Mouse (Mus musculus): ENCODE data around the gene Pdlim7.

Pdlim7 gene

GRCm38 (mm10) chr13:55519606-55520005 lies 6.1 kb upstream of the Pdlim7 start:
- DNase-seq (ENCODE audit: low spot score): no peak

- peak; percentile 86 for DNase-seq (ENCODE audit: low spot score)
These were observed 3.5 kb upstream of the Pdlim7 start for GRCm38 (mm10) chr13:55516955-55517354.

GRCm38 (mm10) chr13:55513828-55514227 lies 352 bp upstream of the Pdlim7 start:
- no peak for DNase-seq (ENCODE audit: low spot score)

GRCm38 (mm10) chr13:55512379-55513031 lies 971 bp downstream of the Pdlim7 start:
- no peak for DNase-seq (ENCODE audit: low spot score)

- no peak for DNase-seq (ENCODE audit: low spot score)
These were observed 2.0 kb downstream of the Pdlim7 start for GRCm38 (mm10) chr13:55511492-55511861.

- no peak for DNase-seq (ENCODE audit: low spot score)
These were observed 2.6 kb downstream of the Pdlim7 start for GRCm38 (mm10) chr13:55510668-55511491.

GRCm38 (mm10) chr13:55510332-55510667 lies 3.2 kb downstream of the Pdlim7 start:
- DNase-seq (ENCODE audit: low spot score): no peak

GRCm38 (mm10) chr13:55508531-55508930 lies 4.9 kb downstream of the Pdlim7 start:
- no peak for DNase-seq (ENCODE audit: low spot score)

DNA sequence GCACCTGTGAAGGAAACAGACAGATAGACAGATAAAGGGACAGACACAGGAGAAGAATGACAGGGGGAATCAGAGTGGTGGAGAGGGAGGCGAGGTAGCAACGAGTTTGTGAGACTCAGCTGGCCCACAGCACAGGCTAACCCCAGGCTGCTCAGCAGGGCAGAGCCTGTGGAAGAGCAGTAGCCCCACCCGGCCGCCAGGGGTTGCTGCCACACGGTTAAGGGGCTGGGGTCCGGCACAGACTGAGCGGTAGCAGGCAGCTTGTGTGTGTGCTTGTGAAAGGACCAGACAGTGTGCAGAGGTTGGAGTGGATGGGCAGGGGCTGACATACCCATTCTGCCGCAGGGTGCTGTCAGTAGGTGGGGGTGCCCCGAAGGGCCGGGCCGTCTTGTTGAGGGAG lies 5.6 kb downstream of the Pdlim7 start:
- no peak for DNase-seq (ENCODE audit: low spot score)

GRCm38 (mm10) chr13:55506697-55507096 lies 6.8 kb downstream of the Pdlim7 start:
- DNase-seq (ENCODE audit: low spot score): no peak

DNA sequence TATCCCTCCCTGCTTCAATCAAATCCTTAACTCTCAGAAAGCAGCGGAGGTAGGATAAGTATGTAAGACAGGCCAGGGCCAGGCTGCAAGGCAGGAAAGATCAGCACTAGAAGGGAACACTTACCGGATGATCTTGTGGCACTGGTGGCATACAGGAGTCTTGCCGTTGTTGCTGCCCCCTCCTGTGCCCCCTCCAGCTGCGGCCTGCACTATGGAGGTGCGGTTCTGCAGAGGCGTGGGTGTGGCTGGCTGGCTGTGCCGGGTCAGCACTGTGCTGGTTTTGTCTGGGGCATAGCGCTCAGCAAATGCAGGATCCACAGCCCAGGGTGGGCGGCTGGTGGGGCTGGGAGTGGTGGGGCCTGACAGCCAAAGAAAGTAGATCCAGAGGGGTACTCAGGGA lies 7.7 kb downstream of the Pdlim7 start:
- DNase-seq (ENCODE audit: low spot score): no peak

DNA sequence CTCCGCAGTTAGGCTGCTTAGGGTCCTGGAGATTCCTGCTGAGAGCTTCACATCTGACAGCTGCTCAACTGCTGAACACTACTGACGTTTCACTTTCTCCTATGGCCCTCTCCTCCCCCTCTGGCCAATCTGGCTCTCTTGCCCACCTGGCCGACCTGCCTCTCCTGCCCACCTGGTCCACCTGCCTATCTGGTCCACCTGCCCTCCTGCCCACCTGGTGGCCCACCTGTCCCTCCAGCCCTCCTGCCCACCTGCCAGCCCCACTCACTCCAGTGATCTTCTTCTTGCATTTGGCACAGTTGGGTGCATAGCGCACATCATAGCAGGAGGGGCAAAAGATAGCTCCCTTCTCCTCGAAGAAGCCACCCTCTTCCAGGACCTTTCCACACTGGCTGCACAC lies 9.1 kb downstream of the Pdlim7 start:
- no peak for DNase-seq (ENCODE audit: low spot score)

DNA sequence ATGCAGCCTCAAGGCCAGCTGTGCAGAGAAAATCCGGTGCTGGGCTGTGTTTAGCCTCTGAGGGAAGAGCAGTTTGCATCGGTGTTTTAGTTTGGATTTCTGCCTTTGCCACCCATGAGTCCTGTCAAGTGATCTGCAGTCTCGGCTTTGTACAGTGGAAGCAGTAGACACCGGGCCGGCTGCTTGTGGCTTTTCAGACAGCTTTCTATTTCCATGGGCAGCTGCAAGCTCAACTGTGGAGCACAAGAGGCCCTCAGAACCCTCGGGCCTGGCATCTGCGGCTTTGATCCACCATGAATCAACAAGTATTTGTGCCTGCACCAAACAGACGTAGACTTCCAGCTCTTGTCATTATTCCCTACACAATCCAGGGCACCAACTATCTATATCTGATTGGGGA lies 11.1 kb downstream of the Pdlim7 start:
- no peak for DNase-seq (ENCODE audit: low spot score)

GRCm38 (mm10) chr13:55500575-55500974 lies 12.9 kb downstream of the Pdlim7 start:
- no peak for DNase-seq (ENCODE audit: low spot score)

DNA sequence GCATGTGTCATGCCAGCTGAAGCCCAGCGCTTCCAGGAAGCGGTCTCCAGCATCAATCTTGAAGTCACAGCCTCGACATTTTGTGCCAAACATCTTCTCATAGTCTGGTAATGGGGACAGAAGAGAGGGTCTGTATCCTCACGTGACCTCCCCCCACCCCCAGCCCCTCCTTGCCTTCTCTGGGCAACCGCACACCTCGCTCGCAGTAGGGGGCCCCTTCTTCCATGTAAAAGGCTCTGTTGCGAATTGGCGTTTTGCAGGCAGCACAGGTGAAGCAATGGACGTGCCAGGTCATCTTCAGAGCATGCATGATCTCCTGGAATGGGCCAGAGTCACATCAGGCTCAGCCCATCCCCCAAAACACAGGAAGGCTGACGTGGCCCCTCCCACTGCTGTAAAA lies 14.6 kb downstream of the Pdlim7 start:
- no peak for DNase-seq (ENCODE audit: low spot score)

DNA sequence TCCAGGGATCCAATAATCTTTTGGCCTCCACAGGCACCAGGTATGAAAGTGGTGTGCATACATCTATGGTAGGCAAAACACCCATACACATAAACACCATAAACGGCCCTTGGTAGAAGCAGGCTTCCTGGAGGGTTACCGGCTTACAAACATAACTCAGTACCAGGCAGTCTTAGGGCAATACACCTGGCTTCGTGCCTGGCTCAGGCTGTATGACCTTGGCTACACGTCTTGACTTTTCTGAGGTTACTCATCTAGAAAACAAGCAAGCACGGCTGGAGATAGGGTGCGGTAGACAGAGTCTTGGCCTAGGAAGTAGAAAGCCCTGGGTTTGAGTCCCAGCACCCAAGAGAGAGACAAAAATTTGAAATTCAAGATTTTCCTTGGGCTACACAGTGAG lies 16.8 kb downstream of the Pdlim7 start:
- no peak for DNase-seq (ENCODE audit: low spot score)

DNA sequence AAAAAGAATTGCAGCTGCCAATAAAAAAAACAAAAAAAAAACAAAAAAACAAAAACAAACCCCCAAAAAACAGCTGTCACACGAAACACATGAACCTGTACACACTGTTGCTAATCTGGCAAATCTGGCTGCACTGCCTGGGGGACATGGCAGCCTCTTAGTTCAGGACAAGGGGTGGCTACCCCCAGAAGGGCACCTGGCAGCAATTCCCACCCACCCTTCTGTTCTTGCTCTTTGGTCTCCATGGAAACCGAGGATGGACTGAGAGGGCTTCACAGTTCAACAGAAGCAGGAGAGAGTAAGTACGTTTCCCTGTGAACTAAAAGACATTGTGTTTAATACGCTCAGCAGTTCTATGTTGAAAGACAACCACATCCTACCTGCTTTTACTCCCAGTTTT lies 17.8 kb downstream of the Pdlim7 start:
- no peak for DNase-seq (ENCODE audit: low spot score)

- DNase-seq (ENCODE audit: low spot score): no peak
These were observed 18.4 kb downstream of the Pdlim7 start for GRCm38 (mm10) chr13:55494883-55495621.

- no peak for DNase-seq (ENCODE audit: low spot score)
These were observed 19.2 kb downstream of the Pdlim7 start for GRCm38 (mm10) chr13:55494257-55494656.

DNA sequence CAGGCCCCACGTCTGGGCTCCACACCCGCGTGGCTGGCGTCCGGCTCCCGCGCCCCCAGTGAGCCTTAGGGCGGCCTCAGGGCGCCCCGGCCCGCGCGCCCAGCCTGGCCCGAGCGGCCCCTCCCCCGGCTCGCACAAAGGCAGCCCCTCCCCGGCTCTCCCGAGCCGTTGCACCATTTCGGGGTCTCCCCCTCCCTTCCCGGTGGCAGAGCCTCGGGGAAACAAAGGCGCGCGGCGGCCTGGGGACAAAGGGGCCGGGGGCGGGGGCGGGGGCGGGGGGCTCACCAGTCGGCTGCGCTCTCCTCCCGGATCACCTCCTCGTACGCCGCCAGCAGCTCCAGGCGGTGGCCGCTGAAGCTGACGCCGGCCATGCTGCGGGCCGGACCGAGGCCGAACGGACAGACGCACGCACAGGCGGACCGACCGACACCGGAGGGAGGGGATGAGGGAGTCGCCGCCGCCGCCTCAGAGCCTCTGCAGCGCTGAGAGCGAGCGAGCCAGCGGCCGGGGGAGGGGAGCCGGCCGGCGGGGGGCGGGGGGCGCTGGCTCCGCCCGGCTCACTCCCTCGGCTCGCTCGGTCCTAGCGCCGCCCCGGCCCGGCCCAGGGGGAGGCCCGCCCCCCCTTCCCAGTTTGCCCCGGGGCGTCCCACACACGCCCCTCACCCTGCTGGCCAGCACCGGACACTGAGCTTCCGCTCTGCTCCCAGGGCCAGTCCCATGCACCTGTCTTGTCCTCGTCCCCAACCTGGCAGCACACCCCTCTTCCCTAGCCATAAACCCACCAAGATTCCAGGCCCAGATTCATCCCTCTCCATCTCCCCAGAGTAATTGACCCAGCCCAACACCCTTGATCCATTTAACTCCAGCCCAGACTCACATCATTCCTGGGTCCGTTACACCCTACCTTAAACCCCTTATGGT lies 25.6 kb downstream of the Pdlim7 start, which contains the start of gene Dbn1:
TSS of gene Dbn1 (minus strand) at position 534 of the 921 bp plus-strand sequence.
- DNase-seq (ENCODE audit: low spot score): no peak

- no peak for DNase-seq (ENCODE audit: low spot score)
These were observed 26.4 kb downstream of the Pdlim7 start for GRCm38 (mm10) chr13:55486916-55487577.
